Mouse (Mus musculus) midbrain, embryonic 12.5 days (tissue): ENCODE results near the gene Timm10b. TPM values are rescaled to one million over a fixed set of nuclear protein-coding genes. Genes with fewer than 3 reads are reported as not detected.

Source experiments
- ATAC-seq: fragments of 200-750 bp; cut with Nextera tagmentation; 2 replicates; pipeline ENCODE4 v1.8.0; 2017; ENCODE audit warnings: low read depth, moderate TSS enrichment, moderate library complexity; ENCODE audit not compliant: low FRiP score
- H3K27ac ChIP-seq: fragments of 300-500 bp; sonication (generic); replicated peaks from 2 replicates; pipeline ENCODE4 v1.5.1; 2016; ENCODE audit warnings: mild to moderate bottlenecking
- H3K27me3 ChIP-seq: fragments of 300-500 bp; sonication (generic); 2 replicates; pipeline ENCODE4 v1.6.1; 2016; ENCODE audit warnings: mild to moderate bottlenecking
- H3K36me3 ChIP-seq: fragments of 300-500 bp; sonication (generic); 2 replicates; pipeline ENCODE4 v1.6.1; 2016
- H3K4me1 ChIP-seq: fragments of 300-500 bp; sonication (generic); 2 replicates; pipeline ENCODE4 v1.6.1; 2016
- H3K4me2 ChIP-seq: fragments of 300-500 bp; sonication (generic); replicated peaks from 2 replicates; pipeline ENCODE4 v1.6.1; 2016; ENCODE audit warnings: mild to moderate bottlenecking, moderate library complexity
- H3K4me3 ChIP-seq: fragments of 300-500 bp; sonication (generic); 2 replicates; pipeline ENCODE4 v1.5.1; 2016; ENCODE audit warnings: mild to moderate bottlenecking
- H3K9ac ChIP-seq: fragments of 300-500 bp; sonication (generic); replicated peaks from 2 replicates; pipeline ENCODE4 v1.6.1; 2016; ENCODE audit warnings: mild to moderate bottlenecking, moderate library complexity
- H3K9me3 ChIP-seq: fragments of 300-500 bp; sonication (generic); 2 replicates; pipeline ENCODE4 v1.6.1; 2016; ENCODE audit warnings: mild to moderate bottlenecking
- WGBS: fragments of 180-500 bp; shearing (Covaris S2); methylation state at CpG from one replicate; pipeline ENCODE4 v1.1.7; 2016; 5-methylcytosine and 5-hydroxymethylcytosine counted together
- polyA plus RNA-seq: library from polyadenylated mRNA; unstranded; fragments of >200 nt; fragmentation: Nextera tagmentation; extraction: Ambion mirVana; gene quantifications from 2 replicates; pipeline ENCODE4 v1.2.1, GENCODE M21; 2016

The Timm10b gene
- 135 and 143 TPM in 2 replicates for polyA plus RNA-seq

DNA sequence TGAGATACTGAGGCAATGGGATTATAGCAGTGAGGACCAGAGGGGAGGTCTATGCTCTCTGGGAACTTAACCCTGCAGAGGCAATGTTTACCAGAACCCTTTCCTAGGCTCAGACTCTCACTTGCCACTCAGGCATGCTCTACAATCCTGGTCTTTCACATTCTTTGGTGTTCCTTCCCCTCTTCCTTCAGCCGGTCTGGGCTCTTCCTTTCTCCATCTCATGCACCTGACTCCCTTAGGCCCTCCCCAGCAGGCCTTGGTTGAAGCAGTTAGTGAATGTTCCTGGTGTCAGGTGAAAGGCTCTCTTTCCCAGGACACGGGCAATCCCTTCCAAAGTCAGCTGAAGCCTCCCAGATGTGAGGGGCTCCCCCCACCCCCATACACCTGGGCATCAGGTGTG, at the start of gene Timm10b:
Gene Timm10b, plus strand, starts transcription at position 301 of the 400 bp plus-strand sequence.
- 0% methylated on average over 2 of the region's 2 CpGs for WGBS
- H3K27ac ChIP-seq, result peak within 1 kb of the TSS; percentile 58
- H3K36me3 ChIP-seq, result peaks cover 40% of the 10 kb centered on the region
- H3K4me3 ChIP-seq, result peak within 1 kb of the TSS; percentile 64
- ATAC-seq, result no peak
- H3K9ac ChIP-seq, result peak within 1 kb of the TSS; percentile 80
- H3K27me3 ChIP-seq, result peaks cover 14% of the 10 kb centered on the region; the same call in 1 of the 2 replicates
- peaks cover 27% of the 10 kb centered on the region for H3K4me1 ChIP-seq
- H3K4me2 ChIP-seq, result peak within 1 kb of the TSS; percentile 89
- no peaks in the 10 kb centered on the region for H3K9me3 ChIP-seq

DNA sequence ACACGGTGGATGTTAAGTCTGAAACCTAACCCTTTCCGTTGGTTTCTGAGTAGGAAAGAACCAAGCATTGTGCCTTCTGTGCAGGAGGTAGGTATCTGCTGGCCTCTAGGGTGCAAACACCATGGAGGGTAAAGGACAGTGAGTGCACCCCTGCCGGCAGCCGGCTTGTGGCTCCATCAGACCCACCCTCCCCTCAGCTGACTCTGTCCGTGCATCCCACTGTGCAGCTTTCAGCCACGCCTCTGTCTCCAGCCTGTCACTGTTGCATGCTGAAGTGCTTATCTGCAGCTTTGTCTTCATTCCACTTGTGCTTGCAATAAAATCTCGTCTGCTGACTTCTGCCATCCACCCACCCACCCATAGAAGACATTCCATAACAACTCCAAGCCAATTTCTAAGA, 49.8 kb upstream of the Timm10b start:
- H3K4me2 ChIP-seq, result no peak overlapping the region
- no peaks in the 10 kb centered on the region for H3K36me3 ChIP-seq
- no peaks in the 10 kb centered on the region for H3K4me1 ChIP-seq
- H3K27me3 ChIP-seq, result no peaks in the 10 kb centered on the region
- no peaks in the 10 kb centered on the region for H3K9me3 ChIP-seq
- no peak overlapping the region for H3K27ac ChIP-seq
- H3K4me3 ChIP-seq, result no peak overlapping the region
- 24% methylated on average over 7 of the region's 7 CpGs for WGBS
- H3K9ac ChIP-seq, result no peak overlapping the region
- no peak for ATAC-seq

DNA sequence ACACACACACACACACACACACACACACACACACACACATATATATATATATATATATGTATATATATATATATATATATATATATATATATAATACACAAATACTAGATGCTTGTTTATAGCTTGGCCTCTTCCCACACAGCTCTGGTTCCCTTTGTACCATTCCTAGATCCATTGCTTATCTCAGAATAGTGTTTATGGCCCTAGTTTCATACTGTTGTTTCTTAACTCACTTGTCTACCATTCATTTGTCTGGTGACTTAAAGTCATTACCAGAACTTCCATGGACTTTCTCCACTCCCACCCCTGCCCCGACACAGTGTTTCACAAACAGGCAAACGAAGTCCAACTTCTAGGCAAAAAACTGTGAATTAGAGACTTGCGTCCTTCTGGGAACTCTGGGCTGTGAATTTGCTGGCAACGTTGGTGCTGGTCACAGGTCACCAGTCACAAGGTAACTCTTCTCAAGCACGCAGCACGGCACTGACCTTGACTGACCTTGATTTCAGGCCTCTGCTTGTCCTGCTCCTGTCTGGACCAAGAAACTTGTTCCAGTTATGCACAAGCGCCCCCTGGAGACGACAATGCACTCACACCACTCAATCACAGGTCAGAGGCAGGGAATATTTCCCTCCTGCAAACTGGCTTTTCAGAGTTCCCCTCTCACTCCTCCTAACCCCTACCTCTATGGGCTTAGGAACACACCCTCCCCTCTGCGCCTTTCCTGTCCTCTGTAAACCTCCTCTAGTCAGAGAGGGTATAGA, 36.8 kb upstream of the Timm10b start:
- no peaks in the 10 kb centered on the region for H3K4me1 ChIP-seq
- H3K27me3 ChIP-seq, result no peaks in the 10 kb centered on the region
- 0 out of 2 replicates have a peak, but pooled peaks cover 4% of the 10 kb centered on the region for H3K9me3 ChIP-seq
- no peak overlapping the region for H3K9ac ChIP-seq
- H3K27ac ChIP-seq, result no peak overlapping the region
- WGBS, result 35% methylated on average over 9 of the region's 9 CpGs
- no peak overlapping the region for H3K4me3 ChIP-seq
- peak; percentile 66; the same call in 1 of the 2 replicates for ATAC-seq
- no peaks in the 10 kb centered on the region for H3K36me3 ChIP-seq
- H3K4me2 ChIP-seq, result no peak overlapping the region

DNA sequence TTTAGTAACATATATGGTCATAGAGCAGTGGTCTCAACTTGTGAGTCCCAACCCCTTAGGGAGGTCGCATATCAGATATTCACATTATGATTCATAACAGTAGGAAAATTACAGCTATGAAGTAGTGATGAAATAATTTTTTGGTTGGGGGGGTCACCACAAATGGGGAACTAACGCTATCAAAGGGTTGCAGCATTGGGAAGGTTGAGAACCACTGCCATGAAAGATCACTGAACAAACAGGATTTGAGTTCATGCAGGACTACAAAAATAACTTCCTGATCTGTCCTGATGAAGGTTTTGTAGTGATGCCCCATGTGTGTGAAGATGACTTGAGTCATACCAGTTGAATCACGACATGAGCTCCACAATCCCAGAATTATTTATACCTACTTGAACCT, 31.4 kb upstream of the Timm10b start:
- Histone ChIP-seq H3K36me3 (peaks cover 40% of the 10 kb centered on the region), H3K4me2 (no peak overlapping the region)
- WGBS, result 88% methylated on average over 3 of the region's 3 CpGs

DNA sequence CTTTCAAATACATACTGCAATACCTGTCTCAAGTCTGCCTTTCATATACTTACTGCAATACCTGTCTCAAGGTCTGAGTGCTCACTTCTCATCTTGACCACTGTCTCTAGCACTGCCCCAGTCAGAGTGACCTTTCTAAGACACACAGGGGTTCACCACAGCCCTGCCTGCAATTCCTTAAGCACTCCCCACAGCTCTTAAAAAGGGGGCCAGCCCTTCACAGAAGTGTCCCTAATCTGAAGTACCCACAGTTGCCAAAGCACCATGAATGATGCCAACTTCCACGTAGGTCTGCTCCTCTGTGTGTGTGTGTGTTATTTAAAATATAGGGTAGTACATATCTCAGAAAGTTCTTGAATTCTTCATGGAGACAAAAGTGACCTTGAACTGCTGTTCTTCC, 28.1 kb upstream of the Timm10b start:
- Histone ChIP-seq H3K4me2 (no peak overlapping the region), H3K4me1 (no peaks in the 10 kb centered on the region), H3K4me3 (no peak overlapping the region), H3K9ac (no peak overlapping the region), H3K36me3 (peaks cover 72% of the 10 kb centered on the region), H3K27me3 (no peaks in the 10 kb centered on the region), H3K9me3 (no peaks in the 10 kb centered on the region), H3K27ac (no peak overlapping the region)
- 100% methylated on average over 1 of the region's 1 CpGs for WGBS
- ATAC-seq, result no peak

More for the DNA sequence above, 31.4 kb upstream of the Timm10b start:
- no peak overlapping the region for H3K27ac ChIP-seq
- H3K27me3 ChIP-seq, result no peaks in the 10 kb centered on the region
- 0 out of 2 replicates have a peak, but pooled peaks cover 4% of the 10 kb centered on the region for H3K9me3 ChIP-seq
- H3K4me3 ChIP-seq, result no peak overlapping the region
- no peak overlapping the region for H3K9ac ChIP-seq
- no peaks in the 10 kb centered on the region for H3K4me1 ChIP-seq
- ATAC-seq, result no peak

DNA sequence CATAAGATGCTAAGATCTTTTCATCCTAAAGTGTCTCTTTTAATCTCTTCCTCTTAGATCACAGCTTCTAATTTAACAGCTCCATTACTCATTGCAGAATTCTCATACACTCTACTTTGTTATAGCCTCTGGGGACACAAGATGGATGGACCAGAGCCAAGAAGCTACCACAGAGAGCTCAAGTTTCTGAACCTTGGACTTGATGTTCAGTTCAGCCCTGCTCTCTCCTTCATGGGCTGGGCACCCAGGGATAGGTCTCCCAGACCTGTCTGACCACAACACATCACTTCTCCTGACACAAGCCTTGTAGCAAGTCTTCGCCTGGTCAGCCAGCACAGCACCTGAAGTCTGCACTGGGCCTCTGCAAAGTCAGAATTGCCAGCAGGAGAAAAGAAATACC, 25.5 kb upstream of the Timm10b start:
- Histone ChIP-seq H3K9me3 (no peaks in the 10 kb centered on the region), H3K4me1 (no peaks in the 10 kb centered on the region), H3K27ac (no peak overlapping the region), H3K4me3 (no peak overlapping the region), H3K27me3 (no peaks in the 10 kb centered on the region), H3K9ac (no peak overlapping the region), H3K4me2 (no peak overlapping the region), H3K36me3 (peaks cover 98% of the 10 kb centered on the region)
- WGBS, result 90% methylated on average over 1 of the region's 1 CpGs
- ATAC-seq, result no peak

DNA sequence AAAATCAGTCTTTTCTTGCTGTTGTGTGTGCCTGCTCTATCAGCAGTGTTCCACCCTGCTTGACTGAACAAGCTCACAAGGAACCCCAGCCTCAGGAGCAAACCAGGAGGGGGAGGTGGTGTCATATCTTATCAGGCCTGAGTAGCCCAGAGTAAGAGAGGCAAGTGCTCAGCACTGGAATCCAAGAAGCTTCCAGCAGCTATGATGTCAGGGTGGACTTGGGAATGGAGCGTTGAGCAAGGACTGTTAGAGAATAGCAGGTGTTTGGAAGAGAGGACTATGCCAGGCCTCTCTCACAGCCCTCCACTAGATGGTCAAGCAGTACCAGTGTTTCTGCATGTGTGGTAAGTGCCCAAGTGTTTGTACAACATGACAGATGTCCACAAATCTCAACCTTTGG, 24.1 kb upstream of the Timm10b start:
- no peaks in the 10 kb centered on the region for H3K9me3 ChIP-seq
- H3K4me2 ChIP-seq, result no peak overlapping the region
- no peak overlapping the region for H3K4me3 ChIP-seq
- no peak overlapping the region for H3K9ac ChIP-seq
- H3K36me3 ChIP-seq, result peaks cover 97% of the 10 kb centered on the region
- H3K27me3 ChIP-seq, result no peaks in the 10 kb centered on the region
- H3K27ac ChIP-seq, result no peak overlapping the region
- 89% methylated on average over 1 of the region's 1 CpGs for WGBS
- no peak for ATAC-seq
- H3K4me1 ChIP-seq, result no peaks in the 10 kb centered on the region

DNA sequence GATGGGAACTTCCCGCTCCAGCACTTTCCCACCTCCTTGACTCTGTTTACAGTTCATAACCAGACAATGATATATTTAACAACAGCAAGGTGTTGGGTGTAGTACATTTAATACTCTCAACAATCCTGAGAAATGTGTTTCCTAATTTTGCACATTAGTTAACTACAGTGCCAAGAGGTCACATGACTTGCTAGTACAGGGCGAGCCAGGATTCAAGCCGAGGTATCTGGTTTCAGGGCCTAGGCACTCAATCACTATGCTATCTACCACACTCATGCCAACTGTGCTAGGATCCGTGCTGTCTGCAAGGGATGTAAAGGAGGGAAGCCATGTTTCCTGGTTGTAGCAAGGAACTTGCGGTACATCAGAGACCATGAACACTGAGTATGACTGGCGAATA, 23.3 kb upstream of the Timm10b start:
- Histone ChIP-seq H3K4me1 (no peaks in the 10 kb centered on the region), H3K4me3 (no peak overlapping the region), H3K9ac (no peak overlapping the region), H3K27me3 (no peaks in the 10 kb centered on the region), H3K9me3 (no peaks in the 10 kb centered on the region), H3K4me2 (no peak overlapping the region), H3K36me3 (peaks cover 96% of the 10 kb centered on the region), H3K27ac (no peak overlapping the region)
- no peak for ATAC-seq
- 89% methylated on average over 6 of the region's 6 CpGs for whole genome bisulfite sequencing

DNA sequence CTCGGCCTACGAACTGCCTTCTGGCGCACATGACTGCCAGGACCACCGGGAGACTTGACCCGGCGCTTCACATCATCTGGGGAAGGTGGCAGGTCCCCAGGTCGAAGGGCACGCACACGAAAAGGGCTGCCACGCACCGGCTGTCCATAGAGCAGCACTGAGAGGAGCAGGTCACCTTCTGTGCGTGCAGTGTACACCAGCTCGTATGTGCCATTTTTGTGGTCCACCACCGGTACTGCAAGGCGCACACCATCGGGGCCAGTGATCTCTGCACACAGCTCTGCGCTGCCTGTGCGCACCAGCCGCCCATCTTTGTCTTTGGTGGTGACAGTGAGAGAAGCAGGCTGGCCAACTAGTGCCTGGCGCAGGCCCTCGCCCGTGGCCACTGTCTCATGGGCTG, 22.0 kb upstream of the Timm10b start:
- no peaks in the 10 kb centered on the region for H3K4me1 ChIP-seq
- H3K9me3 ChIP-seq, result no peaks in the 10 kb centered on the region
- H3K9ac ChIP-seq, result no peak overlapping the region
- H3K27me3 ChIP-seq, result no peaks in the 10 kb centered on the region
- no peak overlapping the region for H3K27ac ChIP-seq
- no peak for ATAC-seq
- peaks cover 95% of the 10 kb centered on the region for H3K36me3 ChIP-seq
- H3K4me3 ChIP-seq, result no peak overlapping the region
- no peak overlapping the region for H3K4me2 ChIP-seq
- 97% methylated on average over 22 of the region's 22 CpGs for WGBS

DNA sequence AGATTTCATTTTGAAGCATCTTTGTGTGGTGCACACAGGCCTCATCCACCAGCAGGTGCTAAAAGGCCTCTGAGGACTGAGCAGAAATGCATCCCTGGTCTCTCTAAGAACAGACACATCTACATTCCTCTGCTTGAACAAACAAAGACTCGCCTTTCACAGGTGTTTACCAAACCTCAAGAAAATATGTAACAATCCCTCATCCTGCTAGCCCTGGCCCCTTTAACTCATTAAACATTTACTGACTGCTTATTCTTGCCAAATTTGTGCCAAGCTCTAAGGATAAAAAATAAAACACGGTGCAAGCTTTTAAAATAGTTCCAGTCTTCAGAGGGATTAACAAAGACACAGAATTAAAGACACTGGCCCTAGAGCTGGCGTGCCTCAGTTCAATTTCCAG, 20.2 kb upstream of the Timm10b start:
- WGBS, result 61% methylated on average over 3 of the region's 3 CpGs

DNA sequence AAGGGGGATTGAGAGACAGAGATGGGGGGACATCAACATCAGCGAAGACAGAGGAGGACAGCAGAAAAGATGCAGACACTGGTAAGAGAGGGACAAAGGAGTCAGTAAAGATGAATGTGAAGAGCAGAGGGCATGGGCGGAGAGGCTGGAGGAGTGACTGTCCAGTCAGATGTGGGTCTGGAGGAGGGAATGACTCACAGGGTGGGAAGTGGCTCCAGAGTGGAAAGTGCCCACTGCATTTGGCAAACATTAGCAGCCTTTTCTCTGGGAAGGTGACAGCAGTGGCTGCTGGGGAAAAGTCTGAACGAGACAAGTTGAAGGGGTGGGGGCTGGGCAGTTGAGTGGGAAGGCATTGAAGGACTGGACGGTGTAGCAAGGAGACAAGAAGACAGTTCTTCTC, 18.8 kb upstream of the Timm10b start:
- no peak overlapping the region for H3K4me2 ChIP-seq
- no peak overlapping the region for H3K27ac ChIP-seq
- ATAC-seq, result no peak

More for the DNA sequence above, 20.2 kb upstream of the Timm10b start:
- H3K4me1 ChIP-seq, result no peaks in the 10 kb centered on the region
- peaks cover 95% of the 10 kb centered on the region for H3K36me3 ChIP-seq
- H3K27me3 ChIP-seq, result no peaks in the 10 kb centered on the region
- H3K9me3 ChIP-seq, result no peaks in the 10 kb centered on the region
- no peak overlapping the region for H3K4me3 ChIP-seq
- no peak overlapping the region for H3K4me2 ChIP-seq
- no peak overlapping the region for H3K27ac ChIP-seq
- no peak for ATAC-seq
- no peak overlapping the region for H3K9ac ChIP-seq

DNA sequence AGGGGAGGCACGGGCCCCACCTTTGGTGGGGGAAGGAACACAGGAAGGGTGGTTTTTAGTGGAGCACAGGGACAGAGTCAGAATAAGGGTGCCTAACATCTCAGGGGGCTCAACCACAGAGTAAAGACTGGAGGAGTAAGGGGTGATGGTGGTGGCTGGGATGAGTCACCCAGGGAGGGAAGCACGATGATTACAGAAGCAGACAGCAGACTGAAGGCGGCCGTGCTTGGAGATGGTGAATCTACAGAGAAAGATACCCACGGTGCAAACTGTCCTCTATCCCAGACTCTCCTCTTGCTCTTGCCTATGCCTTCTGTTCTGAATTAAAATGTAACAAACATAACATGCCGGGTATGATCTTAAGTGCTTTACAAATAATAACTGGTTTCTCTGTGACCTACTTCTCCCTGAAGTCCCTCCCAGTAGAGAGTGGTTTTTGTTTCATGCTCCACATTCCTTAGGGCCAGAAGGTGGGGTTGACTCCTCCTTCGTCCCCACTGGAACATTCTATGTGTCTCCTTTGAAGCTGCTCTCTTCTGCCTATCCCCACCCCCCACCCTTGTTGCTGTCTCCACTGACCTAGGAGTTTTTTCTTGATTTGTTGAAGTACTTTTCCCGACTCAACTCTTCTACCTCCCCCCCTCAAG, 18.1 kb upstream of the Timm10b start:
- H3K9ac ChIP-seq, result no peak overlapping the region
- H3K27me3 ChIP-seq, result no peaks in the 10 kb centered on the region
- no peak overlapping the region for H3K4me2 ChIP-seq
- H3K27ac ChIP-seq, result no peak overlapping the region
- H3K9me3 ChIP-seq, result no peaks in the 10 kb centered on the region
- no peak for ATAC-seq
- H3K4me1 ChIP-seq, result no peaks in the 10 kb centered on the region
- no peak overlapping the region for H3K4me3 ChIP-seq
- H3K36me3 ChIP-seq, result peaks cover 83% of the 10 kb centered on the region
- 83% methylated on average over 8 of the region's 8 CpGs for WGBS

More for the DNA sequence above, 18.8 kb upstream of the Timm10b start:
- H3K4me3 ChIP-seq, result no peak overlapping the region
- WGBS, result 86% methylated on average over 4 of the region's 4 CpGs
- peaks cover 90% of the 10 kb centered on the region for H3K36me3 ChIP-seq
- no peaks in the 10 kb centered on the region for H3K4me1 ChIP-seq
- H3K27me3 ChIP-seq, result no peaks in the 10 kb centered on the region
- H3K9ac ChIP-seq, result no peak overlapping the region
- no peaks in the 10 kb centered on the region for H3K9me3 ChIP-seq
